Mouse (Mus musculus): ENCODE measurements at regions not wholly inside any gene's neighbourhood (a gene's known extent, or its start where the extent isn't known, plus 50 kb on each side); places are given as distances from the start of the nearest gene placed in this dataset.

DNA sequence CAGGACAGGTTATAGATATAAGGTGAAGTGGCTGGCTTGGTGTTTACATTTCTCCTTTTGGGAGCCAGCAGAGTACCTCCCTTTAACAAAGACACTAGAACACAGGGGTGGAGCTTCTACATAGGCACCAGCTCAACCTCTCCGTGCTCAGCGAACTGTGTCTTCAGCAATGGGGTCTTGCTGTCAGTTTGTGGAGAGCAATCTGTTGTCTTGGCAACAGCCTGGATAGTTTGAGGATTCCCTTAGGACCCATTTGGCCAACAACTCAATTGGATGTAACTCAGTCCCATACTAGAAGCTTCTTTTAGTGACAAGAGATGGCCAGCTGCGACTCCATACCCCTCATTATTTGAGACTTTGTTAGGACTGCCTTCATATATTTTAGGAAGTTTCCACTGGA is 54.0 kb upstream of the Tgm3 start:
- no peaks in the 10 kb centered on the region for H3K9me3 ChIP-seq
- H3K27ac ChIP-seq (replicated peaks) = no peak overlapping the region
- H3K27me3 ChIP-seq = peaks cover 4% of the 10 kb centered on the region; the same call in 1 of the 2 replicates
- no peaks in the 10 kb centered on the region for H3K4me1 ChIP-seq
- H3K9ac ChIP-seq (replicated peaks) = no peak overlapping the region
- no peak overlapping the region for H3K4me3 ChIP-seq
- no peaks in the 10 kb centered on the region for H3K36me3 ChIP-seq
- 63% methylated on average over 3 of the region's 3 CpGs for WGBS
- H3K4me2 ChIP-seq (replicated peaks) = no peak overlapping the region
- ATAC-seq (ENCODE audit: low FRiP score, low read depth) = no peak

DNA sequence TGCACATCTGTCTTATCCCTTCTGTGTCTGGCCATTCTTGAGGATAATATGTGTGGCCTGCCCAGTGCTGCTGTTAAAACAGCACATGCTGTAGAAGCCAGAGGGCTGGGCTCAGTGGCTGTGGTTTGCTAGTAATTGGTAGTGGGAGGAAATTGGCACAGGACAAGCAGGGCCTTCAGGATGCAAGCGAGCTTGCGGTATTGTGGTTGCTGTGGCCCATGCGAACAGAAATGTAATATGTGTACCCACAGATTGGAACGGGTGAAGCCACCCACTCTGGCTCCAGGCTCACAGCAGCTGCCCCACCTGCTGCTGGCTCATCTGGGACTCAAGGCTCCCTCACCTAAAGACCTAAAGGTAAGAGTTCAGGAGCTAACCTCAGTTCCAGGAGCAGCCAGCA is 51.8 kb upstream of the Tgm3 start:
- Histone ChIP-seq H3K4me3 (no peak overlapping the region), H3K27ac (replicated peaks) (no peak overlapping the region), H3K4me1 (no peaks in the 10 kb centered on the region), H3K9me3 (no peaks in the 10 kb centered on the region), H3K4me2 (replicated peaks) (no peak overlapping the region), H3K27me3 (peaks cover 4% of the 10 kb centered on the region; the same call in 1 of the 2 replicates), H3K9ac (replicated peaks) (no peak overlapping the region), H3K36me3 (no peaks in the 10 kb centered on the region)
- 93% methylated on average over 4 of the region's 4 CpGs for WGBS
- ATAC-seq (ENCODE audit: low FRiP score, low read depth) = no peak

DNA sequence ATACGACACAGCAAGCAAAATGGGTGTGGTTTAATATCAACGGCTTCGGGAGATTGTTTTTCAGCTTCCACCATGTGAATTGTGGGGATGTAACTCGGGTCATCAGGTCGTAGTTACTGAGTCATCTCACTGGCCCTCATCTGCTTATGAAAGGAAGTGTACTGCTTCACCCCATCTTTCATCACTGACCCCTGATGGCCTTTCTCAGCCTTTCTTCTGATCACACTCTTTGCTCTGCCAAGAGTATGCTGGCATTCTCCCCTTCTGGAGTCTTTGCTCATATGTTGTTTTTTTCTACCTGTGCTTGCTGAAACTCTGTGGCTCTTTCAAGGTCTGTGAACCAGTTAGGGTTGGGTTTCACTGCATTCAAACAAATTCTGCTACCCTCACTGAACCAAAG is 50.6 kb upstream of the Tgm3 start:
- Histone ChIP-seq H3K27me3 (peaks cover 4% of the 10 kb centered on the region; the same call in 1 of the 2 replicates), H3K9me3 (no peaks in the 10 kb centered on the region), H3K9ac (replicated peaks) (no peak overlapping the region), H3K27ac (replicated peaks) (no peak overlapping the region), H3K36me3 (no peaks in the 10 kb centered on the region), H3K4me3 (no peak overlapping the region), H3K4me2 (replicated peaks) (no peak overlapping the region), H3K4me1 (no peaks in the 10 kb centered on the region)
- ATAC-seq (ENCODE audit: low FRiP score, low read depth) = no peak
- WGBS = 60% methylated on average over 5 of the region's 5 CpGs
